Mouse (Mus musculus) liver, postnatal 0 days (tissue): ENCODE measurements at regions not wholly inside any gene's neighbourhood (a gene's known extent, or its start where the extent isn't known, plus 50 kb on each side); places are given as distances from the start of the nearest gene placed in this dataset.

Experiments
- ATAC-seq: fragments of 200-750 bp; cut with Nextera tagmentation; 2 replicates; pipeline ENCODE4 v1.8.0; 2017; ENCODE audit warnings: mild to moderate bottlenecking, moderate library complexity
- DNase-seq: peaks from one replicate; pipeline ENCODE4 v3.0.0-alpha.2; 2016
- H3K27ac ChIP-seq: fragments of 300-500 bp; sonication (generic); 2 replicates; pipeline ENCODE4 v1.5.1; 2014; ENCODE audit warnings: antibody characterized with exemption, moderate library complexity, mild to moderate bottlenecking, low read depth
- H3K27me3 ChIP-seq: fragments of 300-500 bp; sonication (generic); 2 replicates; pipeline ENCODE4 v1.6.1; 2014; ENCODE audit warnings: low read length, control low read depth, mixed read lengths; ENCODE audit not compliant: insufficient read depth
- H3K36me3 ChIP-seq: fragments of 300-500 bp; sonication (generic); replicated peaks from 2 replicates; pipeline ENCODE4 v1.6.1; 2014; ENCODE audit warnings: mild to moderate bottlenecking, control low read depth, low read length, moderate library complexity, mixed read lengths; ENCODE audit not compliant: insufficient read depth
- H3K4me1 ChIP-seq: fragments of 300-500 bp; sonication (generic); 2 replicates; pipeline ENCODE4 v1.6.1; 2014; ENCODE audit warnings: antibody characterized with exemption, mild to moderate bottlenecking, control low read depth; ENCODE audit not compliant: insufficient read depth
- H3K4me2 ChIP-seq: fragments of 300-500 bp; sonication (generic); 2 replicates; pipeline ENCODE4 v1.6.1; 2014; ENCODE audit warnings: low read depth, mild to moderate bottlenecking, low read length, moderate library complexity, mixed read lengths
- H3K4me3 ChIP-seq: fragments of 300-500 bp; sonication (generic); 2 replicates; pipeline ENCODE4 v1.5.1; 2014; ENCODE audit warnings: low read depth, low read length
- H3K9ac ChIP-seq: fragments of 300-500 bp; sonication (generic); replicated peaks from 2 replicates; pipeline ENCODE4 v1.6.1; 2014; ENCODE audit warnings: mild to moderate bottlenecking, moderate library complexity
- H3K9me3 ChIP-seq: fragments of 300-500 bp; sonication (generic); 2 replicates; pipeline ENCODE4 v1.6.1; 2016; ENCODE audit warnings: mild to moderate bottlenecking, control low read depth, low read length, mixed read lengths
- CTCF ChIP-seq: sonication (generic); IDR thresholded peaks from 2 replicates; pipeline ENCODE4 v1.5.1; 2016; ENCODE audit warnings: antibody characterized with exemption, low read depth
- EP300 ChIP-seq: IDR thresholded peaks from 2 replicates; pipeline ENCODE4 v1.6.1; 2016; ENCODE audit warnings: antibody characterized with exemption, low read depth, mild to moderate bottlenecking
- WGBS: fragments of 180-500 bp; shearing (Covaris S2); extraction: QIAGEN DNeasy Blood & Tissue Kit; methylation state at CpG from one replicate; pipeline ENCODE4 v1.1.7; 2014; ENCODE audit not compliant: insufficient replicate concordance; 5-methylcytosine and 5-hydroxymethylcytosine counted together

GRCm38 (mm10) chr4:57362652-57363051 is 61.0 kb upstream of the Ptpn3 start:
- ATAC-seq = no peak
- Histone ChIP-seq H3K9me3 (no peaks in the 10 kb centered on the region), H3K4me1 (no peaks in the 10 kb centered on the region), H3K27ac (no peak overlapping the region), H3K4me2 (no peak overlapping the region), H3K36me3 (no peaks in the 10 kb centered on the region), H3K4me3 (no peak overlapping the region), H3K9ac (no peak overlapping the region), H3K27me3 (no peaks in the 10 kb centered on the region)
- TF ChIP-seq CTCF (no peak), EP300 (no peak)
- no peak for DNase-seq
- 56% methylated on average over 8 of the region's 8 CpGs for whole genome bisulfite sequencing

- Histone ChIP-seq H3K9me3 (no peaks in the 10 kb centered on the region), H3K27ac (no peak overlapping the region), H3K4me2 (no peak overlapping the region), H3K9ac (no peak overlapping the region), H3K4me1 (no peaks in the 10 kb centered on the region), H3K4me3 (no peak overlapping the region), H3K36me3 (no peaks in the 10 kb centered on the region), H3K27me3 (no peaks in the 10 kb centered on the region)
- ATAC-seq = no peak
- DNase-seq = peak; percentile 73
- TF ChIP-seq CTCF (peak; percentile 83), EP300 (no peak)
- WGBS = 12% methylated on average over 12 of the region's 12 CpGs
Observed at GRCm38 (mm10) chr4:57369736-57370373, 64.2 kb upstream of the Palm2 start.

DNA sequence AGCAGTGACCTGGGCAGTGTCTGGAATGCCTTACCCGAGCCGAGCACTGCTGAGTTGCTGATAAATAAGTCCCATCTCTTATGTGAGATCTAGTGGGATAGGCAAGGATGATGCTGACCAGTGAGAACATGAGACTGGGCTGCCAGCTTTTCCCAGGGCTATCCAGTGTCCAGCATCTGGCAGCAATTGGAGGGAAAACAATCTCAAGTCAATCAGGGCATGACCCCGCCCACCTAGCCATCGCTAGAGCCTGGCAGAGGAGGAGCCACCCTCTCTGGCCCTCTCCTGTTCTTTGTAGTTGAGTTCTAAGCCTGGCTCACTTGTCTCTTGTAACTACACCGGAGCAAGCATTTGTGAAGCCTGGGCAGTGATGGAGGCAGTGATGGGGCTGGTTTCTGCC is 56.2 kb upstream of the Palm2 start:
- Histone ChIP-seq H3K27ac (no peak overlapping the region), H3K4me1 (no peaks in the 10 kb centered on the region), H3K9ac (no peak overlapping the region), H3K27me3 (no peaks in the 10 kb centered on the region), H3K9me3 (no peaks in the 10 kb centered on the region), H3K4me3 (no peak overlapping the region), H3K36me3 (no peaks in the 10 kb centered on the region), H3K4me2 (no peak overlapping the region)
- 49% methylated on average over 5 of the region's 5 CpGs for WGBS
- DNase-seq = no peak
- no peak for TF ChIP-seq EP300
- TF ChIP-seq CTCF = no peak
- no peak for ATAC-seq

DNA sequence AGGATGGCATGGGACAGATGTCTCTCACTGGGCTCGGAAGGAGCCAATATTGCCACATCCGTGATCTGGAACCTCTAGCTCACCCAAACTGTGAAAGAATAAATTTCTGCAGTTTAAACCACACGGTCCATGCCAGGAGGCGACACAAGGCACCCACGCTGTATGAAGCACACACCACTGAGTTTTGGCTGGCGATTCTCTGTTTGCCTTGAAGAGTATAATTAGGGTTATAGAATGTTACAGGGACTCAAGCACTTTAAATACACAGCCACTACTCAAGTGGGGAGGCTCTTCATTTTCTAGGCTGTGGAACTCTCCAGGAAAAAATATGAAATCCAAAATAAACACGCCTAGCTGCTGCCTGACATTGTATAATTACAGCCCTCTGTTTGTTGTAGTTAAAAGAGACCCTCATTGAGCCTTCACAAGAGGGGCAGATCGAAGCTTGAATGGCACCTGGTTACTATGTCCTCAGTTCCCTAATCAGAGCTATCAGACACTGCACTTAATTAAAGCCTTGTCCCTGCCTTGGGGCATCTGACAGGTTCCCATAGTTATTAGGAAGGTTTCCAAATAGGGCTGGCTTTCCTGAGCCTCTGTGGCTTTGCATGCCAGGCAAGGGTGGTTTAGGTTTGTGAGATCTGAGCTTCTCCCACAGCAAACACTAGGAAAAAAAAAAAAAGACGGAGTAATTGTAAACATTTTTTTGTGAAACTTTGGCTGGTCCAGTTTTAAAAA is 53.8 kb upstream of the Palm2 start:
- Histone ChIP-seq H3K9me3 (no peaks in the 10 kb centered on the region), H3K36me3 (no peaks in the 10 kb centered on the region), H3K4me2 (no peak overlapping the region), H3K4me1 (no peaks in the 10 kb centered on the region), H3K27me3 (no peaks in the 10 kb centered on the region), H3K9ac (no peak overlapping the region), H3K4me3 (no peak overlapping the region), H3K27ac (no peak overlapping the region)
- DNase-seq (no peak), ATAC-seq (no peak)
- WGBS = 73% methylated on average over 9 of the region's 9 CpGs
- no peak for TF ChIP-seq EP300
- no peak for TF ChIP-seq CTCF

- Histone ChIP-seq H3K36me3 (no peaks in the 10 kb centered on the region), H3K4me1 (no peaks in the 10 kb centered on the region), H3K4me3 (no peak overlapping the region), H3K9me3 (no peaks in the 10 kb centered on the region), H3K27me3 (no peaks in the 10 kb centered on the region), H3K9ac (no peak overlapping the region), H3K27ac (no peak overlapping the region), H3K4me2 (no peak overlapping the region)
- DNase-seq = no peak
- WGBS = 72% methylated on average over 4 of the region's 4 CpGs
- ATAC-seq = no peak
- TF ChIP-seq CTCF = no peak
- TF ChIP-seq EP300 = no peak
Observed at GRCm38 (mm10) chr4:57381306-57381705, 52.7 kb upstream of the Palm2 start.
